Mouse (Mus musculus): ENCODE data around the gene Atg4a. TPM values are rescaled to one million over a fixed set of nuclear protein-coding genes. Genes with fewer than 3 reads are reported as not detected.
A peak's percentile ranks its signal among the peaks of the same experiment; 100 is the strongest.

Atg4a gene
- 24.6 and 29.1 TPM in 2 replicates for polyA plus RNA-seq (2015; fragmentation: Nextera tagmentation; extraction: Ambion mirVana)

GRCm38 (mm10) chrX:140956272-140956940 is at the start of gene Atg4a, which contains the start of gene Psmd10:
Gene Atg4a (plus strand): TSS chrX:140956907.
Gene Psmd10 (minus strand): TSS chrX:140956728.
- WGBS: 19% methylated on average over 23 of the region's 23 CpGs
- Histone ChIP-seq H3K4me1 (no peaks in the 10 kb centered on the region), H3K4me3 (peak within 1 kb of the TSS; percentile 49), H3K27ac (peak within 1 kb of the TSS; percentile 43), H3K9me3 (no peaks in the 10 kb centered on the region), H3K4me2 (peak within 1 kb of the TSS; percentile 40), H3K9ac (peak within 1 kb of the TSS; percentile 14; the same call in 1 of the 2 replicates), H3K27me3 (no peaks in the 10 kb centered on the region), H3K36me3 (no peaks in the 10 kb centered on the region)
- peak; percentile 98 for ATAC-seq (ENCODE audit: insufficient number of reproducible peaks, low FRiP score, low TSS enrichment, low read depth)

GRCm38 (mm10) chrX:140907360-140907759 is 49.3 kb upstream of the Atg4a start, which contains the start of gene Vsig1:
Gene Vsig1 (plus strand): TSS chrX:140907608.
- no peaks in the 10 kb centered on the region for H3K27me3 ChIP-seq
- no peak within 1 kb of the TSS for H3K27ac ChIP-seq
- H3K9me3 ChIP-seq: no peaks in the 10 kb centered on the region
- no peak within 1 kb of the TSS for H3K4me3 ChIP-seq
- no peak within 1 kb of the TSS for H3K9ac ChIP-seq
- H3K4me2 ChIP-seq: no peak within 1 kb of the TSS
- H3K4me1 ChIP-seq: no peaks in the 10 kb centered on the region
- ATAC-seq (ENCODE audit: insufficient number of reproducible peaks, low FRiP score, low TSS enrichment, low read depth): no peak
- WGBS: 66% methylated on average over 7 of the region's 7 CpGs
- H3K36me3 ChIP-seq: no peaks in the 10 kb centered on the region

GRCm38 (mm10) chrX:140921321-140921720 is 35.4 kb upstream of the Atg4a start:
- ATAC-seq (ENCODE audit: insufficient number of reproducible peaks, low FRiP score, low TSS enrichment, low read depth): no peak
- Histone ChIP-seq H3K4me3 (no peak overlapping the region), H3K36me3 (no peaks in the 10 kb centered on the region), H3K9ac (no peak overlapping the region), H3K27ac (peak overlapping the region; percentile 59), H3K4me2 (no peak overlapping the region), H3K9me3 (no peaks in the 10 kb centered on the region), H3K27me3 (peaks cover 31% of the 10 kb centered on the region), H3K4me1 (0 out of 2 replicates have a peak, but pooled peaks cover 3% of the 10 kb centered on the region)
- WGBS: 56% methylated on average over 6 of the region's 6 CpGs

- no peak overlapping the region for H3K27ac ChIP-seq
- H3K27me3 ChIP-seq: peaks cover 29% of the 10 kb centered on the region; the same call in 1 of the 2 replicates
- H3K36me3 ChIP-seq: no peaks in the 10 kb centered on the region
- ATAC-seq (ENCODE audit: insufficient number of reproducible peaks, low FRiP score, low TSS enrichment, low read depth): no peak
- no peaks in the 10 kb centered on the region for H3K4me1 ChIP-seq
- no peaks in the 10 kb centered on the region for H3K9me3 ChIP-seq
- no peak overlapping the region for H3K4me3 ChIP-seq
- no peak overlapping the region for H3K9ac ChIP-seq
- no peak overlapping the region for H3K4me2 ChIP-seq
- 70% methylated on average over 3 of the region's 3 CpGs for WGBS
Observed at GRCm38 (mm10) chrX:140932066-140932465, 24.6 kb upstream of the Atg4a start.

GRCm38 (mm10) chrX:140933263-140933662 is 23.4 kb upstream of the Atg4a start:
- no peak for ATAC-seq (ENCODE audit: insufficient number of reproducible peaks, low FRiP score, low TSS enrichment, low read depth)
- no peaks in the 10 kb centered on the region for H3K9me3 ChIP-seq
- H3K4me3 ChIP-seq: no peak overlapping the region
- H3K4me1 ChIP-seq: no peaks in the 10 kb centered on the region
- H3K36me3 ChIP-seq: no peaks in the 10 kb centered on the region
- H3K27ac ChIP-seq: no peak overlapping the region
- 64% methylated on average over 3 of the region's 3 CpGs for WGBS
- no peak overlapping the region for H3K4me2 ChIP-seq
- H3K9ac ChIP-seq: no peak overlapping the region
- H3K27me3 ChIP-seq: peaks cover 34% of the 10 kb centered on the region

- WGBS: 73% methylated on average over 5 of the region's 5 CpGs
- no peak for ATAC-seq (ENCODE audit: insufficient number of reproducible peaks, low FRiP score, low TSS enrichment, low read depth)
- H3K9me3 ChIP-seq: no peaks in the 10 kb centered on the region
- no peak overlapping the region for H3K9ac ChIP-seq
- H3K27me3 ChIP-seq: peaks cover 26% of the 10 kb centered on the region
- no peak overlapping the region for H3K4me2 ChIP-seq
- no peaks in the 10 kb centered on the region for H3K36me3 ChIP-seq
- H3K4me1 ChIP-seq: no peaks in the 10 kb centered on the region
- H3K4me3 ChIP-seq: no peak overlapping the region
- no peak overlapping the region for H3K27ac ChIP-seq
Observed at GRCm38 (mm10) chrX:140936271-140936670, 20.4 kb upstream of the Atg4a start.

- Histone ChIP-seq H3K9ac (no peak overlapping the region), H3K9me3 (no peaks in the 10 kb centered on the region), H3K4me3 (no peak overlapping the region), H3K4me1 (no peaks in the 10 kb centered on the region), H3K4me2 (no peak overlapping the region), H3K36me3 (0 out of 2 replicates have a peak, but pooled peaks cover 3% of the 10 kb centered on the region), H3K27me3 (peaks cover 5% of the 10 kb centered on the region), H3K27ac (no peak overlapping the region)
- ATAC-seq (ENCODE audit: insufficient number of reproducible peaks, low FRiP score, low TSS enrichment, low read depth): no peak
- WGBS: 87% methylated on average over 4 of the region's 4 CpGs
Observed at GRCm38 (mm10) chrX:140953618-140954017, 3.1 kb upstream of the Atg4a start.

- H3K4me2 ChIP-seq: peak overlapping the region; percentile 40
- H3K27me3 ChIP-seq: no peaks in the 10 kb centered on the region
- no peak overlapping the region for H3K27ac ChIP-seq
- no peak for ATAC-seq (ENCODE audit: insufficient number of reproducible peaks, low FRiP score, low TSS enrichment, low read depth)
- peak overlapping the region; percentile 49 for H3K4me3 ChIP-seq
- 32% methylated on average over 5 of the region's 5 CpGs for WGBS
- H3K4me1 ChIP-seq: no peaks in the 10 kb centered on the region
- peak overlapping the region; percentile 14; the same call in 1 of the 2 replicates for H3K9ac ChIP-seq
- H3K36me3 ChIP-seq: no peaks in the 10 kb centered on the region
- H3K9me3 ChIP-seq: no peaks in the 10 kb centered on the region
Observed at GRCm38 (mm10) chrX:140956959-140957358, 252 bp downstream of the Atg4a start.

GRCm38 (mm10) chrX:140978943-140979342 is 22.2 kb downstream of the Atg4a start:
- Histone ChIP-seq H3K4me1 (0 out of 2 replicates have a peak, but pooled peaks cover 4% of the 10 kb centered on the region), H3K36me3 (no peaks in the 10 kb centered on the region), H3K9me3 (no peaks in the 10 kb centered on the region), H3K27me3 (peaks cover 12% of the 10 kb centered on the region), H3K4me2 (no peak overlapping the region), H3K27ac (no peak overlapping the region), H3K9ac (no peak overlapping the region), H3K4me3 (no peak overlapping the region)
- ATAC-seq (ENCODE audit: insufficient number of reproducible peaks, low FRiP score, low TSS enrichment, low read depth): no peak
- WGBS: 88% methylated on average over 1 of the region's 1 CpGs

GRCm38 (mm10) chrX:140979546-140979945 is 22.8 kb downstream of the Atg4a start:
- no peak overlapping the region for H3K4me3 ChIP-seq
- H3K36me3 ChIP-seq: no peaks in the 10 kb centered on the region
- H3K9me3 ChIP-seq: no peaks in the 10 kb centered on the region
- 0 out of 2 replicates have a peak, but pooled peaks cover 4% of the 10 kb centered on the region for H3K4me1 ChIP-seq
- 60% methylated on average over 2 of the region's 2 CpGs for WGBS
- H3K27ac ChIP-seq: no peak overlapping the region
- no peak overlapping the region for H3K9ac ChIP-seq
- H3K4me2 ChIP-seq: no peak overlapping the region
- peaks cover 12% of the 10 kb centered on the region for H3K27me3 ChIP-seq
- no peak for ATAC-seq (ENCODE audit: insufficient number of reproducible peaks, low FRiP score, low TSS enrichment, low read depth)

GRCm38 (mm10) chrX:140980163-140980562 is 23.5 kb downstream of the Atg4a start:
- no peaks in the 10 kb centered on the region for H3K9me3 ChIP-seq
- H3K36me3 ChIP-seq: no peaks in the 10 kb centered on the region
- H3K4me2 ChIP-seq: no peak overlapping the region
- no peak for ATAC-seq (ENCODE audit: insufficient number of reproducible peaks, low FRiP score, low TSS enrichment, low read depth)
- 0 out of 2 replicates have a peak, but pooled peaks cover 4% of the 10 kb centered on the region for H3K4me1 ChIP-seq
- no peak overlapping the region for H3K4me3 ChIP-seq
- peaks cover 12% of the 10 kb centered on the region for H3K27me3 ChIP-seq
- H3K27ac ChIP-seq: no peak overlapping the region
- 45% methylated on average over 4 of the region's 4 CpGs for WGBS
- no peak overlapping the region for H3K9ac ChIP-seq

GRCm38 (mm10) chrX:140983206-140983960 is 26.7 kb downstream of the Atg4a start:
- Histone ChIP-seq H3K9me3 (no peaks in the 10 kb centered on the region), H3K4me1 (0 out of 2 replicates have a peak, but pooled peaks cover 4% of the 10 kb centered on the region), H3K4me2 (no peak overlapping the region), H3K27me3 (peaks cover 12% of the 10 kb centered on the region), H3K4me3 (no peak overlapping the region), H3K27ac (no peak overlapping the region), H3K36me3 (no peaks in the 10 kb centered on the region), H3K9ac (no peak overlapping the region)
- 49% methylated on average over 6 of the region's 6 CpGs for WGBS
- ATAC-seq (ENCODE audit: insufficient number of reproducible peaks, low FRiP score, low TSS enrichment, low read depth): no peak

Measured in limb, embryonic 15.5 days (tissue).